Mouse (Mus musculus) limb, embryonic 11.5 days (tissue): ENCODE measurements around the gene Selenon. TPM values are rescaled to one million over a fixed set of nuclear protein-coding genes. Genes with fewer than 3 reads are reported as not detected.

Source experiments
- ATAC-seq: fragments of 200-750 bp; cut with Nextera tagmentation; 2 replicates; pipeline ENCODE4 v1.8.0; 2017; ENCODE audit warnings: low read depth; ENCODE audit not compliant: insufficient number of reproducible peaks, low FRiP score, low TSS enrichment
- DNase-seq: peaks from one replicate; pipeline ENCODE4 v3.0.0-alpha.2; 2015; ENCODE audit warnings: low spot score
- H3K27ac ChIP-seq: fragments of 300-500 bp; sonication (generic); replicated peaks from 2 replicates; pipeline ENCODE4 v1.5.1; 2014; ENCODE audit warnings: low read depth, mild to moderate bottlenecking, low read length
- H3K27me3 ChIP-seq: fragments of 300-500 bp; sonication (generic); 2 replicates; pipeline ENCODE4 v1.6.1; 2014; ENCODE audit warnings: mild to moderate bottlenecking, low read length, mixed read lengths; ENCODE audit not compliant: control insufficient read depth, insufficient read depth
- H3K36me3 ChIP-seq: fragments of 300-500 bp; sonication (generic); 2 replicates; pipeline ENCODE4 v1.6.1; 2014; ENCODE audit warnings: mild to moderate bottlenecking, low read length, moderate library complexity, mixed read lengths; ENCODE audit not compliant: control insufficient read depth, insufficient read depth
- H3K4me1 ChIP-seq: fragments of 300-500 bp; sonication (generic); 2 replicates; pipeline ENCODE4 v1.6.1; 2014; ENCODE audit warnings: low read length, mixed read lengths; ENCODE audit not compliant: control insufficient read depth, insufficient read depth
- H3K4me2 ChIP-seq: fragments of 300-500 bp; sonication (generic); 2 replicates; pipeline ENCODE4 v1.6.1; 2014; ENCODE audit warnings: low read depth, mild to moderate bottlenecking, moderate library complexity; ENCODE audit not compliant: severe bottlenecking
- H3K4me3 ChIP-seq: fragments of 300-500 bp; sonication (generic); 2 replicates; pipeline ENCODE4 v1.5.1; 2014; ENCODE audit warnings: low read depth, low read length
- H3K9ac ChIP-seq: fragments of 300-500 bp; sonication (generic); 2 replicates; pipeline ENCODE4 v1.6.1; 2014; ENCODE audit warnings: mild to moderate bottlenecking, low read length
- H3K9me3 ChIP-seq: fragments of 300-500 bp; sonication (generic); 2 replicates; pipeline ENCODE4 v1.6.1; 2016; ENCODE audit warnings: low read length; ENCODE audit not compliant: control insufficient read depth
- WGBS: fragments of 180-500 bp; shearing (Covaris S2); extraction: QIAGEN DNeasy Blood & Tissue Kit; methylation state at CpG from one replicate; pipeline ENCODE4 v1.1.7; 2014; 5-methylcytosine and 5-hydroxymethylcytosine counted together
- polyA plus RNA-seq: library from polyadenylated mRNA; unstranded; fragments of >200 nt; fragmentation: Nextera tagmentation; extraction: Ambion mirVana; gene quantifications from 2 replicates; pipeline ENCODE4 v1.2.1, GENCODE M21; 2014

Gene Selenon
- polyA plus RNA-seq = 31.7 and 44.4 TPM in 2 replicates

GRCm38 (mm10) chr4:134551494-134552316 is at the start of gene Selenon:
Gene Selenon (minus strand): TSS chr4:134552166.
- Histone ChIP-seq H3K27me3 (no peaks in the 10 kb centered on the region), H3K4me1 (0 out of 2 replicates have a peak, but pooled peaks cover 4% of the 10 kb centered on the region), H3K27ac (peak within 1 kb of the TSS; percentile 63), H3K9me3 (peaks cover 6% of the 10 kb centered on the region; the same call in 1 of the 2 replicates), H3K36me3 (peaks cover 11% of the 10 kb centered on the region), H3K9ac (peak within 1 kb of the TSS; percentile 95), H3K4me3 (peak within 1 kb of the TSS; percentile 61), H3K4me2 (peak within 1 kb of the TSS; percentile 60)
- DNase-seq (peak; percentile 81), ATAC-seq (peak; percentile 81; the same call in 1 of the 2 replicates)
- WGBS = under 1% methylated on average over 58 of the region's 67 CpGs

GRCm38 (mm10) chr4:134601404-134601803 is 49.4 kb upstream of the Selenon start:
- no peak for ATAC-seq
- H3K27ac ChIP-seq = no peak overlapping the region
- H3K4me3 ChIP-seq = no peak overlapping the region
- no peak overlapping the region for H3K4me2 ChIP-seq
- H3K4me1 ChIP-seq = peaks cover 3% of the 10 kb centered on the region; the same call in 1 of the 2 replicates
- DNase-seq = no peak
- no peaks in the 10 kb centered on the region for H3K36me3 ChIP-seq
- no peaks in the 10 kb centered on the region for H3K27me3 ChIP-seq
- WGBS = 47% methylated on average over 8 of the region's 8 CpGs
- no peaks in the 10 kb centered on the region for H3K9me3 ChIP-seq
- no peak overlapping the region for H3K9ac ChIP-seq

GRCm38 (mm10) chr4:134600777-134601176 is 48.8 kb upstream of the Selenon start:
- no peaks in the 10 kb centered on the region for H3K27me3 ChIP-seq
- H3K9me3 ChIP-seq = no peaks in the 10 kb centered on the region
- peaks cover 3% of the 10 kb centered on the region; the same call in 1 of the 2 replicates for H3K4me1 ChIP-seq
- H3K9ac ChIP-seq = no peak overlapping the region
- WGBS = 65% methylated on average over 7 of the region's 7 CpGs
- H3K4me2 ChIP-seq = no peak overlapping the region
- ATAC-seq = no peak
- no peak overlapping the region for H3K27ac ChIP-seq
- H3K4me3 ChIP-seq = no peak overlapping the region
- H3K36me3 ChIP-seq = no peaks in the 10 kb centered on the region
- no peak for DNase-seq

- Histone ChIP-seq H3K4me1 (peaks cover 3% of the 10 kb centered on the region; the same call in 1 of the 2 replicates), H3K27me3 (no peaks in the 10 kb centered on the region), H3K9ac (no peak overlapping the region), H3K9me3 (no peaks in the 10 kb centered on the region), H3K27ac (no peak overlapping the region), H3K4me2 (no peak overlapping the region), H3K4me3 (no peak overlapping the region), H3K36me3 (no peaks in the 10 kb centered on the region)
- 86% methylated on average over 9 of the region's 9 CpGs for WGBS
- ATAC-seq (no peak), DNase-seq (no peak)
These were observed 48.1 kb upstream of the Selenon start for GRCm38 (mm10) chr4:134600060-134600459.

- H3K36me3 ChIP-seq = no peaks in the 10 kb centered on the region
- ATAC-seq (no peak), DNase-seq (no peak)
- H3K9me3 ChIP-seq = no peaks in the 10 kb centered on the region
- H3K4me2 ChIP-seq = no peak overlapping the region
- H3K27ac ChIP-seq = no peak overlapping the region
- H3K27me3 ChIP-seq = no peaks in the 10 kb centered on the region
- H3K4me3 ChIP-seq = no peak overlapping the region
- no peaks in the 10 kb centered on the region for H3K4me1 ChIP-seq
- H3K9ac ChIP-seq = no peak overlapping the region
- 72% methylated on average over 10 of the region's 10 CpGs for WGBS
These were observed 45.1 kb upstream of the Selenon start for GRCm38 (mm10) chr4:134596816-134597692.

GRCm38 (mm10) chr4:134594731-134595439 is 42.9 kb upstream of the Selenon start:
- no peaks in the 10 kb centered on the region for H3K36me3 ChIP-seq
- no peaks in the 10 kb centered on the region for H3K4me1 ChIP-seq
- DNase-seq (no peak), ATAC-seq (no peak)
- H3K27me3 ChIP-seq = no peaks in the 10 kb centered on the region
- 90% methylated on average over 10 of the region's 10 CpGs for WGBS
- no peak overlapping the region for H3K9ac ChIP-seq
- no peak overlapping the region for H3K27ac ChIP-seq
- H3K4me3 ChIP-seq = no peak overlapping the region
- H3K9me3 ChIP-seq = no peaks in the 10 kb centered on the region
- H3K4me2 ChIP-seq = no peak overlapping the region

- Histone ChIP-seq H3K4me3 (no peak overlapping the region), H3K4me2 (no peak overlapping the region), H3K36me3 (no peaks in the 10 kb centered on the region), H3K9me3 (no peaks in the 10 kb centered on the region), H3K4me1 (no peaks in the 10 kb centered on the region), H3K27me3 (no peaks in the 10 kb centered on the region), H3K27ac (no peak overlapping the region), H3K9ac (no peak overlapping the region)
- DNase-seq (no peak), ATAC-seq (no peak)
- WGBS = 52% methylated on average over 4 of the region's 4 CpGs
These were observed 40.5 kb upstream of the Selenon start for GRCm38 (mm10) chr4:134592442-134592841.
